Mouse (Mus musculus) c-Kit-positive CD71-positive TER-119-positive erythroid progenitor cells, embryonic 14.5 days (primary cell): Measurements from ENCODE around the gene Cfi.

Experiments
- DNase-seq: peaks from one replicate; pipeline ENCODE4 v3.0.0-alpha.2; 2013; ENCODE audit warnings: low spot score

Gene Cfi

GRCm38 (mm10) chr3:129835388-129835934, at the start of gene Cfi:
Gene Cfi, plus strand, starts transcription at chr3:129835884.
- DNase-seq = no peak

GRCm38 (mm10) chr3:129793801-129794200, 41.9 kb upstream of the Cfi start:
- no peak for DNase-seq

GRCm38 (mm10) chr3:129797341-129797740, 38.3 kb upstream of the Cfi start:
- DNase-seq = no peak

- no peak for DNase-seq
These were observed 37.1 kb upstream of the Cfi start for GRCm38 (mm10) chr3:129798551-129798950.

GRCm38 (mm10) chr3:129799011-129799410, 36.7 kb upstream of the Cfi start:
- no peak for DNase-seq

- no peak for DNase-seq
These were observed 31.9 kb upstream of the Cfi start, which contains the start of gene Lrit3 for GRCm38 (mm10) chr3:129803765-129804164. Gene Lrit3, minus strand, starts transcription at chr3:129804030.

GRCm38 (mm10) chr3:129820847-129821246, 14.8 kb upstream of the Cfi start:
- DNase-seq = no peak

GRCm38 (mm10) chr3:129821736-129822135, 13.9 kb upstream of the Cfi start:
- no peak for DNase-seq

GRCm38 (mm10) chr3:129822206-129822775, 13.4 kb upstream of the Cfi start, which contains the start of gene Rrh:
Gene Rrh, minus strand, starts transcription at chr3:129822587.
- DNase-seq = no peak

- peak; percentile 40 for DNase-seq
These were observed 12.4 kb upstream of the Cfi start for GRCm38 (mm10) chr3:129823293-129823692.

GRCm38 (mm10) chr3:129824146-129824545, 11.5 kb upstream of the Cfi start:
- no peak for DNase-seq

GRCm38 (mm10) chr3:129824891-129825290, 10.8 kb upstream of the Cfi start:
- no peak for DNase-seq

- no peak for DNase-seq
These were observed 9.0 kb upstream of the Cfi start for GRCm38 (mm10) chr3:129826691-129827090.

GRCm38 (mm10) chr3:129827691-129828090, 8.0 kb upstream of the Cfi start:
- no peak for DNase-seq

GRCm38 (mm10) chr3:129830626-129831025, 5.1 kb upstream of the Cfi start:
- peak; percentile 35 for DNase-seq

- peak; percentile 95 for DNase-seq
These were observed 4.6 kb upstream of the Cfi start, which contains the start of gene Gar1 for GRCm38 (mm10) chr3:129831035-129831568. Gene Gar1, minus strand, starts transcription at chr3:129831396.

GRCm38 (mm10) chr3:129836051-129836697, 490 bp downstream of the Cfi start:
- no peak for DNase-seq

- no peak for DNase-seq
These were observed 1.3 kb downstream of the Cfi start for GRCm38 (mm10) chr3:129836965-129837364.

GRCm38 (mm10) chr3:129838017-129838416, 2.3 kb downstream of the Cfi start:
- DNase-seq = no peak

GRCm38 (mm10) chr3:129845868-129846267, 10.2 kb downstream of the Cfi start:
- no peak for DNase-seq

- DNase-seq = no peak
These were observed 11.2 kb downstream of the Cfi start for GRCm38 (mm10) chr3:129846846-129847245.

- no peak for DNase-seq
These were observed 26.9 kb downstream of the Cfi start for GRCm38 (mm10) chr3:129862592-129862991.

GRCm38 (mm10) chr3:129863698-129864097, 28.0 kb downstream of the Cfi start:
- DNase-seq = peak; percentile 33
